Mouse (Mus musculus) adrenal gland, adult (tissue): ENCODE data around the gene Cerk.
"Not testable (repeated sequence)": the region's sequence is repeated elsewhere in the genome, so short reads cannot be mapped to it uniquely, and the experiment has no call there.

Experiments
- DNase-seq, 2 experiments: peaks; one replicate each; pipeline ENCODE4 v3.0.0; 2022 to 2023; ENCODE audit warnings: low spot score in 1 of 2; ENCODE audit not compliant: inconsistent age in 2 of 2

Cerk gene

GRCm38 (mm10) chr15:86185689-86186569, at the start of gene Cerk:
Gene Cerk, minus strand, starts transcription at chr15:86186141.
- peak; percentile 91 to 96 for DNase-seq

GRCm38 (mm10) chr15:86234517-86235441, 48.8 kb upstream of the Cerk start:
- peak; percentile 15 to 33 for DNase-seq

- DNase-seq: peak; percentile 3 to 21
Measured at GRCm38 (mm10) chr15:86234001-86234400, 48.1 kb upstream of the Cerk start.

GRCm38 (mm10) chr15:86231831-86232512, 46.0 kb upstream of the Cerk start:
- DNase-seq: peak; percentile 23 to 67

- peak in 1 of 2 experiments; percentile 3 for DNase-seq
Measured at GRCm38 (mm10) chr15:86231170-86231569, 45.2 kb upstream of the Cerk start.

- peak in 1 of 2 experiments; percentile 5 for DNase-seq
Measured at GRCm38 (mm10) chr15:86229623-86230022, 43.7 kb upstream of the Cerk start.

GRCm38 (mm10) chr15:86229088-86229487, 43.1 kb upstream of the Cerk start:
- DNase-seq: peak in 1 of 2 experiments; percentile 11

- DNase-seq: peak; percentile 60 to 87
Measured at GRCm38 (mm10) chr15:86228186-86228585, 42.2 kb upstream of the Cerk start.

GRCm38 (mm10) chr15:86226968-86227367, 41.0 kb upstream of the Cerk start:
- DNase-seq: peak in 1 of 2 experiments; percentile 4

GRCm38 (mm10) chr15:86226221-86226620, 40.3 kb upstream of the Cerk start:
- peak in 1 of 2 experiments; percentile 2 for DNase-seq

- peak in 1 of 2 experiments; percentile 28 for DNase-seq
Measured at GRCm38 (mm10) chr15:86224972-86225551, 39.1 kb upstream of the Cerk start.

GRCm38 (mm10) chr15:86221901-86222300, 36.0 kb upstream of the Cerk start:
- not testable (repeated sequence) for DNase-seq

GRCm38 (mm10) chr15:86221369-86221768, 35.4 kb upstream of the Cerk start:
- no peak for DNase-seq

- peak in 1 of 2 experiments; percentile 60 for DNase-seq
Measured at GRCm38 (mm10) chr15:86220715-86221114, 34.8 kb upstream of the Cerk start.

GRCm38 (mm10) chr15:86220229-86220630, 34.3 kb upstream of the Cerk start:
- DNase-seq: peak; percentile 67 to 88

- DNase-seq: no peak
Measured at GRCm38 (mm10) chr15:86219534-86220228, 33.7 kb upstream of the Cerk start.

- DNase-seq: not testable (repeated sequence)
Measured at GRCm38 (mm10) chr15:86216641-86217040, 30.7 kb upstream of the Cerk start.

- no peak for DNase-seq
Measured at GRCm38 (mm10) chr15:86214549-86215201, 28.7 kb upstream of the Cerk start.
